Mouse (Mus musculus) heart, embryonic 15.5 days (tissue): ENCODE measurements at regions not wholly inside any gene's neighbourhood (a gene's known extent, or its start where the extent isn't known, plus 50 kb on each side); places are given as distances from the start of the nearest gene placed in this dataset.
A peak's percentile ranks its signal among the peaks of the same experiment; 100 is the strongest.

Experiments
- ATAC-seq: fragments of 200-750 bp; cut with Nextera tagmentation; replicated peaks from 2 replicates; pipeline ENCODE4 v1.8.0; 2017; ENCODE audit warnings: low read depth, moderate TSS enrichment; ENCODE audit not compliant: insufficient number of reproducible peaks, insufficient read depth, low FRiP score
- H3K27ac ChIP-seq: fragments of 300-500 bp; sonication (generic); 2 replicates; pipeline ENCODE4 v1.5.1; 2015; ENCODE audit warnings: mild to moderate bottlenecking, inconsistent platforms
- H3K27me3 ChIP-seq: fragments of 300-500 bp; sonication (generic); 2 replicates; pipeline ENCODE4 v1.6.1; 2015; ENCODE audit warnings: inconsistent platforms
- H3K36me3 ChIP-seq: fragments of 300-500 bp; sonication (generic); 2 replicates; pipeline ENCODE4 v1.6.1; 2015; ENCODE audit warnings: mild to moderate bottlenecking, inconsistent platforms
- H3K4me1 ChIP-seq: fragments of 300-500 bp; sonication (generic); replicated peaks from 2 replicates; pipeline ENCODE4 v1.6.1; 2015; ENCODE audit warnings: inconsistent platforms
- H3K4me2 ChIP-seq: fragments of 300-500 bp; sonication (generic); 2 replicates; pipeline ENCODE4 v1.6.1; 2015; ENCODE audit warnings: inconsistent platforms, mild to moderate bottlenecking, moderate library complexity
- H3K4me3 ChIP-seq: fragments of 300-500 bp; sonication (generic); 2 replicates; pipeline ENCODE4 v1.5.1; 2015; ENCODE audit warnings: mild to moderate bottlenecking, inconsistent platforms
- H3K9ac ChIP-seq: fragments of 300-500 bp; sonication (generic); 2 replicates; pipeline ENCODE4 v1.6.1; 2015; ENCODE audit warnings: mild to moderate bottlenecking, inconsistent platforms
- H3K9me3 ChIP-seq: fragments of 300-500 bp; sonication (generic); replicated peaks from 2 replicates; pipeline ENCODE4 v1.6.1; 2016; ENCODE audit warnings: inconsistent platforms
- WGBS: fragments of 180-500 bp; shearing (Covaris S2); methylation state at CpG from one replicate; pipeline ENCODE4 v1.1.7; 2015; ENCODE audit warnings: mixed read lengths; 5-methylcytosine and 5-hydroxymethylcytosine counted together

- no peaks in the 10 kb centered on the region for H3K36me3 ChIP-seq
- H3K27me3 ChIP-seq, result no peaks in the 10 kb centered on the region
- no peaks in the 10 kb centered on the region for H3K9me3 ChIP-seq
- H3K9ac ChIP-seq, result no peak overlapping the region
- H3K4me1 ChIP-seq, result no peaks in the 10 kb centered on the region
- ATAC-seq, result no peak
- no peak overlapping the region for H3K4me2 ChIP-seq
- no peak overlapping the region for H3K4me3 ChIP-seq
- H3K27ac ChIP-seq, result no peak overlapping the region
- 49% methylated on average over 5 of the region's 5 CpGs for WGBS
These were observed 137.4 kb downstream of the Kitl start for GRCm38 (mm10) chr10:100152821-100153220.

GRCm38 (mm10) chr10:100153311-100153710, 137.9 kb downstream of the Kitl start:
- H3K36me3 ChIP-seq, result no peaks in the 10 kb centered on the region
- no peak overlapping the region for H3K4me3 ChIP-seq
- ATAC-seq, result no peak
- no peaks in the 10 kb centered on the region for H3K9me3 ChIP-seq
- WGBS, result 73% methylated on average over 3 of the region's 3 CpGs
- no peak overlapping the region for H3K4me2 ChIP-seq
- no peaks in the 10 kb centered on the region for H3K27me3 ChIP-seq
- H3K27ac ChIP-seq, result no peak overlapping the region
- H3K4me1 ChIP-seq, result no peaks in the 10 kb centered on the region
- no peak overlapping the region for H3K9ac ChIP-seq

- no peak overlapping the region for H3K4me3 ChIP-seq
- no peaks in the 10 kb centered on the region for H3K27me3 ChIP-seq
- H3K9ac ChIP-seq, result no peak overlapping the region
- 72% methylated on average over 2 of the region's 2 CpGs for WGBS
- H3K9me3 ChIP-seq, result no peaks in the 10 kb centered on the region
- ATAC-seq, result no peak
- no peaks in the 10 kb centered on the region for H3K36me3 ChIP-seq
- no peak overlapping the region for H3K27ac ChIP-seq
- no peak overlapping the region for H3K4me2 ChIP-seq
- H3K4me1 ChIP-seq, result peaks cover 10% of the 10 kb centered on the region
These were observed 140.1 kb downstream of the Kitl start for GRCm38 (mm10) chr10:100155566-100155965.

GRCm38 (mm10) chr10:100159843-100160531, 144.6 kb downstream of the Kitl start:
- Histone ChIP-seq H3K27ac (peak overlapping the region; percentile 79), H3K9me3 (no peaks in the 10 kb centered on the region), H3K27me3 (no peaks in the 10 kb centered on the region), H3K36me3 (no peaks in the 10 kb centered on the region), H3K4me2 (peak overlapping the region; percentile 49), H3K9ac (0 out of 2 replicates have a peak overlapping the region, but pooled peaks have one; percentile 10), H3K4me3 (peak overlapping the region; percentile 20; the same call in 1 of the 2 replicates), H3K4me1 (peaks cover 10% of the 10 kb centered on the region)
- 26% methylated on average over 14 of the region's 14 CpGs for WGBS
- ATAC-seq, result peak; percentile 81

GRCm38 (mm10) chr10:100160532-100160852, 145.1 kb downstream of the Kitl start:
- ATAC-seq, result no peak
- H3K27ac ChIP-seq, result peak overlapping the region; percentile 79
- H3K4me2 ChIP-seq, result peak overlapping the region; percentile 49
- no peaks in the 10 kb centered on the region for H3K36me3 ChIP-seq
- H3K4me3 ChIP-seq, result no peak overlapping the region
- H3K9ac ChIP-seq, result 0 out of 2 replicates have a peak overlapping the region, but pooled peaks have one; percentile 10
- H3K9me3 ChIP-seq, result no peaks in the 10 kb centered on the region
- no peaks in the 10 kb centered on the region for H3K27me3 ChIP-seq
- WGBS, result 36% methylated on average over 4 of the region's 4 CpGs
- peaks cover 10% of the 10 kb centered on the region for H3K4me1 ChIP-seq

GRCm38 (mm10) chr10:100161117-100161516, 145.7 kb downstream of the Kitl start:
- WGBS, result 45% methylated on average over 3 of the region's 3 CpGs
- ATAC-seq, result no peak

GRCm38 (mm10) chr10:100164526-100164925, 149.1 kb downstream of the Kitl start:
- no peak overlapping the region for H3K27ac ChIP-seq
- H3K4me2 ChIP-seq, result no peak overlapping the region
- no peak overlapping the region for H3K9ac ChIP-seq
- no peaks in the 10 kb centered on the region for H3K36me3 ChIP-seq
- peaks cover 10% of the 10 kb centered on the region for H3K4me1 ChIP-seq
- no peak for ATAC-seq
- WGBS, result 65% methylated on average over 1 of the region's 1 CpGs
- H3K27me3 ChIP-seq, result no peaks in the 10 kb centered on the region
- no peak overlapping the region for H3K4me3 ChIP-seq
- H3K9me3 ChIP-seq, result no peaks in the 10 kb centered on the region

More at GRCm38 (mm10) chr10:100161117-100161516, 145.7 kb downstream of the Kitl start:
- H3K9me3 ChIP-seq, result no peaks in the 10 kb centered on the region
- peaks cover 10% of the 10 kb centered on the region for H3K4me1 ChIP-seq
- no peaks in the 10 kb centered on the region for H3K27me3 ChIP-seq
- no peak overlapping the region for H3K4me3 ChIP-seq
- H3K36me3 ChIP-seq, result no peaks in the 10 kb centered on the region
- H3K27ac ChIP-seq, result no peak overlapping the region; the same call in 1 of the 2 replicates
- H3K9ac ChIP-seq, result no peak overlapping the region
- H3K4me2 ChIP-seq, result no peak overlapping the region

GRCm38 (mm10) chr10:100170836-100171235, 155.4 kb downstream of the Kitl start:
- H3K27ac ChIP-seq, result no peak overlapping the region
- H3K4me3 ChIP-seq, result no peak overlapping the region
- H3K4me2 ChIP-seq, result no peak overlapping the region
- no peak overlapping the region for H3K9ac ChIP-seq
- no peaks in the 10 kb centered on the region for H3K27me3 ChIP-seq
- H3K4me1 ChIP-seq, result no peaks in the 10 kb centered on the region
- H3K36me3 ChIP-seq, result no peaks in the 10 kb centered on the region
- ATAC-seq, result no peak
- no peaks in the 10 kb centered on the region for H3K9me3 ChIP-seq

- Histone ChIP-seq H3K9ac (no peak overlapping the region), H3K4me3 (no peak overlapping the region), H3K9me3 (no peaks in the 10 kb centered on the region), H3K4me2 (no peak overlapping the region), H3K27me3 (no peaks in the 10 kb centered on the region), H3K36me3 (no peaks in the 10 kb centered on the region), H3K27ac (no peak overlapping the region), H3K4me1 (0 out of 2 replicates have a peak, but pooled peaks cover 4% of the 10 kb centered on the region)
- no peak for ATAC-seq
These were observed 137.8 kb upstream of the Gm4301 start for GRCm38 (mm10) chr10:100197673-100198072.

GRCm38 (mm10) chr10:100199090-100199690, 136.3 kb upstream of the Gm4301 start:
- Histone ChIP-seq H3K9ac (no peak overlapping the region), H3K27me3 (no peaks in the 10 kb centered on the region), H3K27ac (no peak overlapping the region), H3K4me3 (no peak overlapping the region), H3K4me2 (no peak overlapping the region), H3K4me1 (0 out of 2 replicates have a peak, but pooled peaks cover 4% of the 10 kb centered on the region), H3K36me3 (no peaks in the 10 kb centered on the region), H3K9me3 (no peaks in the 10 kb centered on the region)
- no peak for ATAC-seq
- 50% methylated on average over 8 of the region's 8 CpGs for WGBS

GRCm38 (mm10) chr10:100200431-100200830, 135.0 kb upstream of the Gm4301 start:
- Histone ChIP-seq H3K27me3 (no peaks in the 10 kb centered on the region), H3K9ac (no peak overlapping the region), H3K36me3 (no peaks in the 10 kb centered on the region), H3K4me3 (no peak overlapping the region), H3K4me2 (peak overlapping the region; percentile 2; the same call in 1 of the 2 replicates), H3K9me3 (no peaks in the 10 kb centered on the region), H3K4me1 (0 out of 2 replicates have a peak, but pooled peaks cover 4% of the 10 kb centered on the region), H3K27ac (no peak overlapping the region)
- 20% methylated on average over 8 of the region's 8 CpGs for WGBS
- no peak for ATAC-seq
